Mouse (Mus musculus): ENCODE results near the gene Stt3b. TPM values are rescaled to one million over a fixed set of nuclear protein-coding genes. Genes with fewer than 3 reads are reported as not detected.

Gene Stt3b
- polyA plus RNA-seq, 1 experiment from 2014 or later: 56.6 TPM

DNA sequence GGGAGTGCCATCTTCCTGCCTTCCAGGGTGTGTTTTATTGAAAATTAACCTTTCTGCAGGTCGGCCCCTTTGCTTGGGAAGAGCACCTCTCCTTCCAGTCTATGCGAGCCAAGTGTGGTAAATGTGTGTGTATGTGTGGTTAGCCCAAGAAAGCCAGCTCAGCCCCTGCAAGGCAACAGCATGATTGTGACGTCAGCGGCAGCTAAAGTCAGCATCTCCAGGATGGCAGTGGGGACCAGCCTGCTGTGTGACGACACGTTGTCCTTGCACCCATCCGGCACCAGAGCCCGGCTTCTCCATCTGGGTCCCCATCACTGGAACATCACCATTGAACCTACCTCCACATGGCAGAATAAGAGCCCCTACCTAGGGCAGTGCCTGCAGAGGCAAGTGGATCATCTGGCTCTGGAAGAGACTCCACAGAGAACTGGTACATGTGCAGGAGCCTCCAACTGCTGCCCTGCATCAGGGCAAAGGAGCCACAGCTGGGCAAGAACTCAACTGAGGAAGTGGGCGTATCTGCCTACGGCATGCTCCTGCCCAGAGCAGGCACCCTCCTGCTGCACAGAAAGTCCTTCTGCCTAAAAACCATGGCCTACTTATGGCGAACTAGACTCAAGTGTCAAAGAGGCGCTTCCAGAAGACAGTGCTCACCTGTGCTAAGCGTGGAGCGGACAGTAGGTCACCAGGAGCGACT is 109.9 kb downstream of the Stt3b start:
- H3K9ac ChIP-seq (replicated peaks; ENCODE audit: low read depth): no peak overlapping the region
- TF ChIP-seq EP300 (IDR thresholded peaks at IDR 0.05) (no peak), CTCF (IDR thresholded peaks at IDR 0.05) (no peak)
- DNase-seq (ENCODE audit: low spot score) (no peak), ATAC-seq (no peak)
- H3K36me3 ChIP-seq (ENCODE audit: insufficient read depth, low read length): no peaks in the 10 kb centered on the region
- WGBS: 89% methylated on average over 15 of the region's 15 CpGs
- no peaks in the 10 kb centered on the region for H3K9me3 ChIP-seq (ENCODE audit: low read length)
- no peak overlapping the region for H3K4me3 ChIP-seq (ENCODE audit: low read depth, low read length)
- H3K4me1 ChIP-seq (ENCODE audit: insufficient read depth, low read depth, low read length): 0 out of 2 replicates have a peak, but pooled peaks cover 2% of the 10 kb centered on the region
- no peak overlapping the region for H3K27ac ChIP-seq (ENCODE audit: low read length)
- H3K27me3 ChIP-seq (replicated peaks; ENCODE audit: insufficient read depth, low read length): no peaks in the 10 kb centered on the region
- no peak overlapping the region for H3K4me2 ChIP-seq (replicated peaks; ENCODE audit: low read depth, low read length)

GRCm38 (mm10) chr9:115197082-115197481 is 113.1 kb downstream of the Stt3b start:
- no peaks in the 10 kb centered on the region for H3K9me3 ChIP-seq (ENCODE audit: low read length)
- no peak overlapping the region for H3K4me2 ChIP-seq (replicated peaks; ENCODE audit: low read depth, low read length)
- TF ChIP-seq CTCF (IDR thresholded peaks at IDR 0.05) (no peak), EP300 (IDR thresholded peaks at IDR 0.05) (no peak)
- H3K4me1 ChIP-seq (ENCODE audit: insufficient read depth, low read depth, low read length): 0 out of 2 replicates have a peak, but pooled peaks cover 2% of the 10 kb centered on the region
- 48% methylated on average over 7 of the region's 7 CpGs for whole genome bisulfite sequencing
- H3K36me3 ChIP-seq (ENCODE audit: insufficient read depth, low read length): no peaks in the 10 kb centered on the region
- H3K27me3 ChIP-seq (replicated peaks; ENCODE audit: insufficient read depth, low read length): no peaks in the 10 kb centered on the region
- no peak overlapping the region for H3K4me3 ChIP-seq (ENCODE audit: low read depth, low read length)
- peak; percentile 93 for ATAC-seq
- peak; percentile 92 for DNase-seq (ENCODE audit: low spot score)
- no peak overlapping the region for H3K27ac ChIP-seq (ENCODE audit: low read length)
- H3K9ac ChIP-seq (replicated peaks; ENCODE audit: low read depth): no peak overlapping the region

- no peaks in the 10 kb centered on the region for H3K9me3 ChIP-seq (ENCODE audit: low read length)
- no peak for TF ChIP-seq EP300 (IDR thresholded peaks at IDR 0.05)
- peak; percentile 22; the same call in 1 of the 2 replicates for TF ChIP-seq CTCF (IDR thresholded peaks at IDR 0.05)
- H3K27me3 ChIP-seq (replicated peaks; ENCODE audit: insufficient read depth, low read length): no peaks in the 10 kb centered on the region
- H3K4me1 ChIP-seq (ENCODE audit: insufficient read depth, low read depth, low read length): 0 out of 2 replicates have a peak, but pooled peaks cover 2% of the 10 kb centered on the region
- H3K4me2 ChIP-seq (replicated peaks; ENCODE audit: low read depth, low read length): no peak overlapping the region
- no peak for DNase-seq (ENCODE audit: low spot score)
- H3K4me3 ChIP-seq (ENCODE audit: low read depth, low read length): no peak overlapping the region
- no peaks in the 10 kb centered on the region for H3K36me3 ChIP-seq (ENCODE audit: insufficient read depth, low read length)
- 73% methylated on average over 3 of the region's 3 CpGs for WGBS
- ATAC-seq: no peak
- no peak overlapping the region for H3K27ac ChIP-seq (ENCODE audit: low read length)
- no peak overlapping the region for H3K9ac ChIP-seq (replicated peaks; ENCODE audit: low read depth)
These were observed 117.3 kb downstream of the Stt3b start for GRCm38 (mm10) chr9:115192890-115193289.
